Mouse (Mus musculus): ENCODE measurements around the gene Eva1a.

DNA sequence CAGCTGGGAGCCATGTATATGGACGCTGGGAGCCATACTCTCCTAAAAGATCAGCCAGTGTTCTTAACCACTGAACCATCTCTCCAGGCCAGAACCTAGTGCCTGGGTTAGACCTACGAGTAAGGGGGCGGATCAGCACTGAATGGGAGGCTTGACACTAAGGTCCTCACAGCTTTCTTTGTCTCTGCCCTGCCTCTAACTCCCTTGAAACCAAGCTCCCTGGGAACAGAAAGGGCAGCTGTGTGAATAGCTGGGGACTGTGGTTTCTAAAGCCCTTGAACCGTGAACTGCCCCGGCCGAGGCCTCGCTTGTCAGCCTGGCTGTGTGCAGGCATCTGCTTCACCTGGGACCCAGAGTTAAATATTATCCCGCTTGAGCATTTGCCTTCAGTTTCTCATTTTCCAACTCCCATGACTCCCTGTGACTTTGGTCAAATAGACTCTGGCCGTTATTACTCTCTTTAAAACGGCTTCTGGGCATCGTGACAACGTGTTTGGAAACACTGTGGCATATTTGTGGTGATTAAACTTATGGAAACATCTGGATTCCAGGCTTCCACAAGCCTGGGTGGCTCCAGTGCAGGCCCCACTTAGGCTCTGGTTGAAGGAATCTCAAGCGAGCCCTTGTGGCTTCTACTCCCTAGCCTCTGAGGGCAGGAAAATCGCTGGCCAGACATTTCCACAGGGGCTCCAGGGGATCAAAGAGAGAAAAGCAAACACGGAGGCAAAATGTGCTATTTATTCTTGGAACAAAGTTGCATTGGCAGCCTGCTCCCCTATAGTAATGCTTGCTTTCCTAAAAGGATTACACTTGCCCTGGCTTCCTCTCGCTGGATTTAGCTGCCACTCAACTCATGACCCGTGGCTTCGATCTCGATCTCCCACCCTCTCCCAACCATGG, 11.0 kb upstream of the Eva1a start:
- no peak for TF ChIP-seq POLR2A (IDR thresholded peaks at IDR 0.05; ENCODE audit: low read depth, low read length)
- no peak for TF ChIP-seq CTCF (IDR thresholded peaks at IDR 0.05; ENCODE audit: extremely low read depth, insufficient read length, insufficient replicate concordance, low read depth, low read length)
